Comparison of ENCODE assay signal across 8 mouse cellular contexts in the genomic region with DNA sequence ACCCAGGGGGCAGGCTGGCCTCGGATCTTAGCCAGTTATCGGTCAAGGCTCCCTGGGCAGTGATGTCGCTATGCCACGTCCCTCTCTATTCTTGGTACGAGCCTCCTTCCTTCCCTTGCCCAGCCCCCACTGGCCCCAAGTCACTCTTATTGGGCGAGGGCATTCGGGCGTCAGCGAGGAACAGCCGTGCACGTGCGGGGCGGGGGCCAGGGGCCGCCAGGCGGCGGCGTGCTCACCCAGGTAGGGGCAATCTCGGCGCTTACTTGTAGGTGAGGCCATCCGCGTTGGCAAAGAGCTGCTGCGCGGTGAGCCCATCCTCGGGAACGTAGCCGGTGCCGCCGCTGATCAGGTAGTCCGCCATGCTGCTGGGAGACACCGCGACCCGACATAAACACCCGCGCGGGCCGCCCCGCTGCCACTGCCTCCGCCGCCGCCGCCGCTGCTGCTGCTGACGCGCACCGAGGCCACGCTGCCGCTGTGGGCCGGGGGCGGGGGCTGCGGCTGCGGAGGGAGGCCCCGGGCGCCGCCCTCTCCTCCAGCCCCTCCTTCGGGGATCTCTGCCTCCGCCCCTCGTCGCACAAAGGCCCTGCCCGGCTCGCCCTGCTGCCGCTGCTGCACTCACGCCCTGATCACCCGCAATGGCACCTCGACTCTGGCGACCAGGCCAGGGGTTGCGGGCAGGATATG. TPM values are rescaled to one million over a fixed set of nuclear protein-coding genes. Genes with fewer than 3 reads are reported as not detected.
DNase-seq lines count a peak whose midpoint lies in the region; ATAC-seq lines count a peak whose summit lies in the region.

No protein-coding gene starts in this region.

- H3K4me3 ChIP-seq in hindbrain, embryonic 11.5 days (ENCODE audit: low read depth, low read length): peak overlapping the region; percentile 60

- under 1% methylated on average over 52 of the region's 66 CpGs for WGBS in hindbrain, embryonic 11.5 days

- H3K9ac ChIP-seq in hindbrain, embryonic 11.5 days (ENCODE audit: low read depth, low read length): peak overlapping the region; percentile 75

- DNase-seq in Muller cell, postnatal 12 days (ENCODE audit: inconsistent ontology term): peak; percentile 88
- peak; percentile 71 for DNase-seq in cerebellum, adult 8-10 months
- DNase-seq in hindbrain, embryonic 11.5 days (ENCODE audit: low spot score): peak; percentile 86
- DNase-seq in left cerebral cortex, adult 11 months (ENCODE audit: low spot score): peak; percentile 58
- peak; percentile 90 for DNase-seq in lung, postnatal 36 days
- peak; percentile 83 for DNase-seq in retina, embryonic 14.5 days (ENCODE audit: low spot score)
- DNase-seq in thymus, postnatal 4 days: peak; percentile 90

- H3K9me3 ChIP-seq in hindbrain, embryonic 11.5 days (ENCODE audit: control insufficient read depth, low read length): no peaks in the 10 kb centered on the region

- H3K4me1 ChIP-seq in hindbrain, embryonic 11.5 days (replicated peaks; ENCODE audit: control insufficient read depth, insufficient read depth, low read length): peaks cover 17% of the 10 kb centered on the region

- peak; percentile 62 for ATAC-seq in frontal cortex, adult (ENCODE audit: low TSS enrichment)
- peak; percentile 82 for ATAC-seq in hindbrain, embryonic 11.5 days (ENCODE audit: low FRiP score)

- H3K27ac ChIP-seq in hindbrain, embryonic 11.5 days (ENCODE audit: low read depth, low read length): peak overlapping the region; percentile 72

- H3K27me3 ChIP-seq in hindbrain, embryonic 11.5 days (ENCODE audit: control insufficient read depth, insufficient read depth, low read length): peaks cover 18% of the 10 kb centered on the region

- H3K36me3 ChIP-seq in hindbrain, embryonic 11.5 days (ENCODE audit: control insufficient read depth, insufficient read depth, low read length): 0 out of 2 replicates have a peak, but pooled peaks cover under 1% of the 10 kb centered on the region

- H3K4me2 ChIP-seq in hindbrain, embryonic 11.5 days (replicated peaks; ENCODE audit: low read depth, low read length): peak overlapping the region; percentile 87

RNA-seq across cellular contexts. Expression of a gene that starts 4.2 kb away (rescaled TPM):
- polyA plus RNA-seq in hindbrain, embryonic 11.5 days (2014; fragmentation: Nextera tagmentation; extraction: Ambion mirVana): 34.5 and 39.4 TPM in 2 replicates

RNA-seq across cellular contexts. Expression of a gene that starts 32.6 kb away (rescaled TPM):
- 0.60 and 1.7 TPM in 2 replicates for polyA plus RNA-seq in hindbrain, embryonic 11.5 days (2014; fragmentation: Nextera tagmentation; extraction: Ambion mirVana)

RNA-seq across cellular contexts. Expression of a gene that starts 47.1 kb away (rescaled TPM):
- polyA plus RNA-seq in hindbrain, embryonic 11.5 days (2014; fragmentation: Nextera tagmentation; extraction: Ambion mirVana): 68.1 and 69.0 TPM in 2 replicates

Comparison
In these comparisons a context has a peak if more than half of its experiments do, and no peak if none do; other contexts are left out.
1. Peak in every context shown above with its lines: DNase-seq, ATAC-seq, H3K4me3 ChIP-seq and H3K27ac ChIP-seq.